Mouse (Mus musculus) ES-E14 (cell line): ENCODE results near the gene Lix1. TPM values are rescaled to one million over a fixed set of nuclear protein-coding genes. Genes with fewer than 3 reads are reported as not detected.

ENCODE experiments used
- DNase-seq: peaks from one replicate; pipeline ENCODE4 v3.0.0-alpha.2; 2013; ENCODE audit warnings: low read depth, low spot score
- H3K27ac ChIP-seq: 2 replicates; pipeline ENCODE4 v1.5.1; 2012; ENCODE audit warnings: low read depth, mild to moderate bottlenecking, low read length, moderate library complexity, mixed read lengths; ENCODE audit not compliant: poor library complexity, insufficient read depth, severe bottlenecking
- H3K36me3 ChIP-seq: 2 replicates; pipeline ENCODE4 v1.6.1; 2012; ENCODE audit warnings: mild to moderate bottlenecking, low read length, moderate library complexity, mixed read lengths; ENCODE audit not compliant: control insufficient read depth, poor library complexity, insufficient read depth, severe bottlenecking
- H3K4me1 ChIP-seq, 2 experiments: fragments of 150-350 bp in 1 of 2; sonication (generic) in 1 of 2; 2 replicates each; pipeline ENCODE4 v1.6.1; 2012; ENCODE audit warnings: low read length in 2 of 2, mild to moderate bottlenecking in 1 of 2, mixed read lengths in 1 of 2; ENCODE audit not compliant: control insufficient read depth in 2 of 2, insufficient read depth in 2 of 2, poor library complexity in 1 of 2
- H3K4me3 ChIP-seq, 2 experiments: fragments of 150-350 bp in 1 of 2; sonication (generic) in 1 of 2; 2 replicates each; pipeline ENCODE4 v1.5.1; 2012; ENCODE audit warnings: low read length in 2 of 2, low read depth in 1 of 2, mild to moderate bottlenecking in 1 of 2, mixed read lengths in 1 of 2; ENCODE audit not compliant: insufficient read depth in 1 of 2, poor library complexity in 1 of 2, severe bottlenecking in 1 of 2
- H3K9ac ChIP-seq: 2 replicates; pipeline ENCODE4 v1.6.1; 2012; ENCODE audit warnings: low read depth, mild to moderate bottlenecking, low read length, mixed read lengths; ENCODE audit not compliant: poor library complexity, insufficient read depth, severe bottlenecking
- H3K9me3 ChIP-seq: fragments of 150-350 bp; sonication (generic); 2 replicates; pipeline ENCODE4 v1.6.1; 2012; ENCODE audit warnings: low read depth, mild to moderate bottlenecking, low read length; ENCODE audit not compliant: control insufficient read depth, insufficient read depth
- CHD2 ChIP-seq: IDR thresholded peaks from 2 replicates; pipeline ENCODE4 v1.6.1; 2014; ENCODE audit warnings: mild to moderate bottlenecking, low read depth, low read length, inconsistent platforms
- HCFC1 ChIP-seq: IDR thresholded peaks from 2 replicates; pipeline ENCODE4 v1.6.1; 2012; ENCODE audit warnings: low read length, inconsistent platforms, borderline replicate concordance; ENCODE audit not compliant: insufficient read depth
- MAFK ChIP-seq: IDR thresholded peaks from 2 replicates; pipeline ENCODE4 v1.6.1; 2014; ENCODE audit warnings: mild to moderate bottlenecking, low read depth, low read length, inconsistent platforms; ENCODE audit not compliant: insufficient read depth
- ZC3H11A ChIP-seq: IDR thresholded peaks from 2 replicates; pipeline ENCODE4 v1.6.1; 2012; ENCODE audit warnings: low read depth, mild to moderate bottlenecking, inconsistent platforms, low read length, borderline replicate concordance
- ZNF384 ChIP-seq: IDR thresholded peaks from 2 replicates; pipeline ENCODE4 v1.6.1; 2012; ENCODE audit warnings: low read depth, low read length, inconsistent platforms
- in situ Hi-C, 2 experiments: fragments of 600-800 bp; cut with MboI; formaldehyde crosslinking; loops; one replicate each; pipeline ENCODE4 v1.15.1; 2025; ENCODE audit warnings: low sequenced_read_pairs in 2 of 2, inconsistent platforms in 1 of 2; ENCODE audit not compliant: unreplicated experiment in 2 of 2
- total RNA-seq: library from RNA; depleted of rRNA; stranded (reverse); fragments of 300-350 nt; gene quantifications from 2 replicates; pipeline ENCODE4 v1.2.3, GENCODE M21; 2012

The Lix1 gene
- total RNA-seq, 1 experiment = 2.3 TPM

GRCm38 (mm10) chr17:17383703-17384102, 18.8 kb upstream of the Lix1 start:
- H3K9me3 ChIP-seq = no peaks in the 10 kb centered on the region
- DNase-seq = no peak
- no peak overlapping the region for H3K4me3 ChIP-seq
- H3K4me1 ChIP-seq = no peaks in the 10 kb centered on the region
- H3K36me3 ChIP-seq = peaks cover 12% of the 10 kb centered on the region
- no peak overlapping the region for H3K27ac ChIP-seq
- TF ChIP-seq CHD2 (no peak), ZC3H11A (no peak), HCFC1 (no peak)
- in situ Hi-C loops = no loop called here
- H3K9ac ChIP-seq = no peak overlapping the region

DNA sequence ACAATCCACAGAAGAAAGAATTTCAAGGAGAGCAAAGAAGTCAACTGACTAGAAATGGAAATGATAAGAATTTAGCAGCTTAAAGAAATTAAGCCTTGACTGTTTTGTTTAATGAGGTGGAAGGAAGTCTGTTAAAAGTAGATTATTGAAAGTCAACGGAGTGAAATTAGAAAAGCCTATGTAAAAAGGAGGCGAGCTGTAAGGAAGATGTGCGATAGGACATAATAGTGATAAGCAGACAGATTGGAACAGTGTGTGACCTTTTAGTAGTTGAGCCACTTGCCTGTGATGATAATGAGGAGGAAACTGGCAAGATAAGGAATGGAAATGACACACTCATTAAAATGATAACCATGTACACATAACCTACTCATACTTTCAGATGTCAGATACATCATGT, 18.0 kb upstream of the Lix1 start:
- TF ChIP-seq ZC3H11A (no peak), CHD2 (no peak), MAFK (no peak), ZNF384 (no peak), HCFC1 (no peak)
- no peak overlapping the region for H3K4me3 ChIP-seq
- no peak overlapping the region for H3K27ac ChIP-seq
- H3K4me1 ChIP-seq = no peaks in the 10 kb centered on the region; a peak in 1 of 4 replicates
- peaks cover 12% of the 10 kb centered on the region for H3K36me3 ChIP-seq
- no peak for DNase-seq
- in situ Hi-C loops = no loop called here
- no peaks in the 10 kb centered on the region for H3K9me3 ChIP-seq
- no peak overlapping the region for H3K9ac ChIP-seq

DNA sequence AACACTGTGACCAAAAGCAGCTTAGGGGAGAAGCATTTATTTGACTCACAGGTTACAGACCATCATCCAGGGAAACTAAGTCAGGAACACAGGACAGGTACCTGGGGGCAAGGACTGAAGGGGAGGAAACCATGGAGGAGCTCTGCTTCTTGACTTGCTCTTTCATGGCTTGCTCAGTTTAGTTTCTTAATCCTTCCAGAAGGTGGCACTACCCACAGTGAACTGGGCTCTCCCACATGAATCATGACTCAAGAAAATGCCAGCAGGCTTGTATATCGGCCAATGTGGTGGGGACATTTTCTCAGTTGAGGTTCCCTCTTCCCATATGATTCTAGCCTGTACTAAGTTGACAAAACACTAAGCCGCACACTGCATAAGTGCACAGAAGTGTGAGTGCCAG, 16.4 kb upstream of the Lix1 start:
- TF ChIP-seq ZNF384 (no peak), MAFK (peak; percentile 33; the same call in 1 of the 2 replicates)
- DNase-seq = peak; percentile 24
- no peak overlapping the region for H3K27ac ChIP-seq
- H3K36me3 ChIP-seq = peaks cover 17% of the 10 kb centered on the region
- no peak overlapping the region for H3K9ac ChIP-seq
- no peak overlapping the region for H3K4me3 ChIP-seq
- H3K9me3 ChIP-seq = no peaks in the 10 kb centered on the region
- no peaks in the 10 kb centered on the region; a peak in 1 of 4 replicates for H3K4me1 ChIP-seq
- in situ Hi-C loops = no loop called here

GRCm38 (mm10) chr17:17391823-17392222, 10.6 kb upstream of the Lix1 start:
- H3K9ac ChIP-seq = no peak overlapping the region
- in situ Hi-C loops = loop anchor here in 1 of 2 experiments (10.0 kb wide), 1 partner anchor 173 kb away; no protein-coding TSS in a partner anchor

GRCm38 (mm10) chr17:17392863-17393262, 9.6 kb upstream of the Lix1 start:
- Histone ChIP-seq H3K4me1 (no peaks in the 10 kb centered on the region; a peak in 1 of 4 replicates), H3K27ac (no peak overlapping the region), H3K4me3 (no peak overlapping the region), H3K36me3 (peaks cover 15% of the 10 kb centered on the region), H3K9me3 (no peaks in the 10 kb centered on the region), H3K9ac (no peak overlapping the region)
- no peak for TF ChIP-seq CHD2
- TF ChIP-seq ZNF384 = no peak
- TF ChIP-seq ZC3H11A = no peak
- TF ChIP-seq HCFC1 = no peak
- no peak for TF ChIP-seq MAFK
- in situ Hi-C loops = loop anchor here in 1 of 2 experiments (10.0 kb wide), 1 partner anchor 172 kb away; no protein-coding TSS in a partner anchor
- no peak for DNase-seq

More at GRCm38 (mm10) chr17:17391823-17392222, 10.6 kb upstream of the Lix1 start:
- no peaks in the 10 kb centered on the region; a peak in 1 of 4 replicates for H3K4me1 ChIP-seq
- TF ChIP-seq HCFC1 = no peak
- TF ChIP-seq ZNF384 = no peak
- TF ChIP-seq ZC3H11A = no peak
- no peak for TF ChIP-seq MAFK
- no peak for TF ChIP-seq CHD2
- H3K9me3 ChIP-seq = no peaks in the 10 kb centered on the region
- H3K27ac ChIP-seq = no peak overlapping the region
- H3K4me3 ChIP-seq = no peak overlapping the region
- no peak for DNase-seq
- peaks cover 20% of the 10 kb centered on the region for H3K36me3 ChIP-seq
